ENCODE assay signal across 8 mouse cellular contexts in the genomic region with DNA sequence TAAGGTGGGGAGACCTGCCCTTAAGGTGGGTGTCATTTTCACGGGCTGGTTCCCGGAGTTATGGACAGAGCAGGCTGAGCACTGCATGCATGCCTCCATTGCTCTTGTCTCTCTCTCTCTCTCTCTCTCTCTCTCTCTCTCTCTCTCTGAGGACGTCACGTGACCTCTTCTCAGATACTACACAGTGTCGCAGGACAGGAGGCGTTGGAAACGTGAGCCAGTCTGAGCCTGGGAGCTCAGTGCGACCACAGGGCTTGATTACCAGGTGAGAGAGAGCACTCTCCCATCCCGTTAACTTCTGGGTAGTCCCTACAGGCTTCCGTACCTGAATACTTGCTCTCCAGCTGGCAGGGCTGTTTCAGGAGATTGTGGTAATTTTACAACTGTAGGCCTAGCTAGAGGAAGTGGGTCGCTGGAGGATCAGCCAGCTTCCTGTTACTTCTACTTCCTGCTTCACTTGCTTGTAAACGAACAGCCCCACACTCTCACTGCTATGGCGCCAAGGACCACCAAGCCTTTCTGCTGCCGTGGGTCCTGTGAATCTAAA. TPM values are rescaled to one million over a fixed set of nuclear protein-coding genes. Genes with fewer than 3 reads are reported as not detected.
DNase-seq lines count a peak whose midpoint lies in the region; ATAC-seq lines count a peak whose summit lies in the region.
"Had no signal": no experiment of that assay in that cellular context is flagged by ENCODE, and none has a peak within 500 bp of the region (broad histone marks: within the 10 kb centered on the region; RNA-seq: fewer than 3 reads in every experiment).

No protein-coding gene starts in this region.

- peak; percentile 75 to 85 for ATAC-seq in hematopoietic stem cell, adult 5-6 weeks (replicated peaks in 1 of 2; ENCODE audit: insufficient read depth in 1 of 2, low FRiP score in 2 of 2, low TSS enrichment in 1 of 2, low read depth in 1 of 2, poor library complexity in 2 of 2, severe bottlenecking in 2 of 2)
- ATAC-seq in megakaryocyte progenitor cell, adult 5-6 weeks (replicated peaks; ENCODE audit: poor library complexity), result peak; percentile 81

- DNase-seq in A20 (ENCODE audit: low read depth, low spot score), result peak; percentile 16
- peak; percentile 54 for DNase-seq in CD4-positive helper T cell, adult 2 months (ENCODE audit: low read depth, low spot score)
- no peak for DNase-seq in ovary, postnatal 14 days (ENCODE audit: low spot score)
- no peak for DNase-seq in layer of hippocampus, postnatal 10 days (ENCODE audit: low spot score in 2 of 2)
- no peak for DNase-seq in right cerebral cortex, postnatal 36 days (ENCODE audit: low spot score in 2 of 2)
- DNase-seq: cerebellum, adult 18-20 months had no signal

RNA-seq across cellular contexts. Expression of gene Aida, which starts 30.4 kb away (rescaled TPM):
- total RNA-seq in hematopoietic stem cell, adult 5-6 weeks (2017), result 60.1 and 85.3 TPM in 2 replicates
- 39.9 and 44.9 TPM in 2 replicates for total RNA-seq in megakaryocyte progenitor cell, adult 5-6 weeks (2015)
- 53.3 and 55.8 TPM in 2 replicates for total RNA-seq in megakaryocyte progenitor cell, adult 5-6 weeks (2017)
- 10 to 100 TPM; 58.6 to 61.3 TPM for total RNA-seq in layer of hippocampus, postnatal 10 days (2021)

RNA-seq across cellular contexts. Expression of gene Brox, which starts 31.1 kb away (rescaled TPM):
- 61.1 and 80.3 TPM in 2 replicates for total RNA-seq in hematopoietic stem cell, adult 5-6 weeks (2017)
- 24.6 and 32.7 TPM in 2 replicates for total RNA-seq in megakaryocyte progenitor cell, adult 5-6 weeks (2015)
- 35.8 and 47.5 TPM in 2 replicates for total RNA-seq in megakaryocyte progenitor cell, adult 5-6 weeks (2017)
- 10 to 100 TPM; 62.1 to 70.8 TPM for total RNA-seq in layer of hippocampus, postnatal 10 days (2021)

RNA-seq across cellular contexts. Expression of gene Disp1, which starts 44.7 kb away (rescaled TPM):
- 4.9 and 6.9 TPM in 2 replicates for total RNA-seq in hematopoietic stem cell, adult 5-6 weeks (2017)
- total RNA-seq in megakaryocyte progenitor cell, adult 5-6 weeks (2015), result 5.7 and 6.2 TPM in 2 replicates
- total RNA-seq in megakaryocyte progenitor cell, adult 5-6 weeks (2017), result 5.3 and 7.2 TPM in 2 replicates
- 1 to 10 TPM; 4.3 to 4.4 TPM for total RNA-seq in layer of hippocampus, postnatal 10 days (2021)

Comparison
In these comparisons a context has a peak if more than half of its experiments do, and no peak if none do; other contexts are left out.
1. DNase-seq: peak in A20 (single experiment) and CD4-positive helper T cell, adult 2 months (single experiment); none in ovary, postnatal 14 days (single experiment), layer of hippocampus, postnatal 10 days (0 of 2) and right cerebral cortex, postnatal 36 days (0 of 2).